Mouse (Mus musculus) heart, embryonic 10.5 days (tissue): ENCODE results near the gene Fgfr3. TPM values are rescaled to one million over a fixed set of nuclear protein-coding genes. Genes with fewer than 3 reads are reported as not detected.

Experiments
- DNase-seq: peaks from one replicate; pipeline ENCODE4 v3.0.0-alpha.2; 2017; ENCODE audit warnings: low spot score
- H3K27ac ChIP-seq: fragments of 300-500 bp; sonication (generic); 2 replicates; pipeline ENCODE4 v1.5.1; 2016; ENCODE audit warnings: mild to moderate bottlenecking
- H3K27me3 ChIP-seq: fragments of 300-500 bp; sonication (generic); 2 replicates; pipeline ENCODE4 v1.6.1; 2016; ENCODE audit warnings: mild to moderate bottlenecking; ENCODE audit not compliant: poor library complexity, insufficient read depth, severe bottlenecking
- H3K36me3 ChIP-seq: fragments of 300-500 bp; sonication (generic); 2 replicates; pipeline ENCODE4 v1.6.1; 2016; ENCODE audit warnings: mild to moderate bottlenecking, moderate library complexity
- H3K4me1 ChIP-seq: fragments of 300-500 bp; sonication (generic); 2 replicates; pipeline ENCODE4 v1.6.1; 2016; ENCODE audit warnings: mild to moderate bottlenecking
- H3K4me3 ChIP-seq: fragments of 300-500 bp; sonication (generic); 2 replicates; pipeline ENCODE4 v1.5.1; 2016; ENCODE audit warnings: mild to moderate bottlenecking, moderate library complexity
- H3K9me3 ChIP-seq: fragments of 300-500 bp; sonication (generic); 2 replicates; pipeline ENCODE4 v1.6.1; 2016; ENCODE audit warnings: mild to moderate bottlenecking, moderate library complexity
- WGBS: fragments of 180-500 bp; shearing (Covaris S2); methylation state at CpG from one replicate; pipeline ENCODE4 v1.1.7; 2016; 5-methylcytosine and 5-hydroxymethylcytosine counted together
- polyA plus RNA-seq: library from polyadenylated mRNA; unstranded; fragments of >200 nt; fragmentation: Nextera tagmentation; extraction: Ambion mirVana; gene quantifications from 2 replicates; pipeline ENCODE4 v1.2.1, GENCODE M21; 2016

The Fgfr3 gene
- 5.8 and 8.6 TPM in 2 replicates for polyA plus RNA-seq

GRCm38 (mm10) chr5:33721541-33722265, at the start of gene Fgfr3:
Gene Fgfr3, plus strand, starts transcription at chr5:33721674.
- Histone ChIP-seq H3K36me3 (no peaks in the 10 kb centered on the region), H3K9me3 (no peaks in the 10 kb centered on the region), H3K4me3 (peak within 1 kb of the TSS; percentile 82), H3K27ac (peak within 1 kb of the TSS; percentile 86), H3K4me1 (peaks cover 54% of the 10 kb centered on the region), H3K27me3 (peaks cover 54% of the 10 kb centered on the region)
- DNase-seq = peak; percentile 88
- under 1% methylated on average over 72 of the region's 73 CpGs for WGBS

- Histone ChIP-seq H3K9me3 (no peaks in the 10 kb centered on the region), H3K27ac (no peak overlapping the region), H3K27me3 (no peaks in the 10 kb centered on the region), H3K4me1 (peaks cover 8% of the 10 kb centered on the region; the same call in 1 of the 2 replicates), H3K36me3 (peaks cover 38% of the 10 kb centered on the region), H3K4me3 (no peak overlapping the region)
- DNase-seq = no peak
- 82% methylated on average over 3 of the region's 3 CpGs for WGBS
Observed at GRCm38 (mm10) chr5:33674439-33674838, 47.0 kb upstream of the Fgfr3 start.

DNA sequence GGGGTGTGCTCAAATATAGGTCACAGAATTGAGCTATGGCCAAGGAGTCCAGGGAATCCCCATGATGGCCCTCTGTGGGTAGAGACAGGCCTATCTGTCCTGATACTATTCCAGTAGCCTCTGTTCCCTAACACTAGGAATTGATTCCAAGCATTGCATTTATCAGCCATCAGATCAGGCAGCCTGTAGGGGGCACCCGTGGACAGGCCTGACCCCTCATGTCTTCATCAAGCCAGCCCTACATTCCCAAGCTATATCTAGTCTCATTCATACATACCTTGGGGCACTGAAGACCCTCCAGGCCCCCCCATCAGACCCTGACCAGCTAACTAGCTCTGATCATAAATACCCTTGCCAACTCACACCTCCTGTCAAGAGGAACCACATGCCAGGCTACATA, 45.5 kb upstream of the Fgfr3 start:
- no peaks in the 10 kb centered on the region for H3K9me3 ChIP-seq
- H3K4me3 ChIP-seq = no peak overlapping the region
- peaks cover 22% of the 10 kb centered on the region for H3K36me3 ChIP-seq
- no peaks in the 10 kb centered on the region for H3K27me3 ChIP-seq
- DNase-seq = no peak
- 0% methylated on average over 1 of the region's 1 CpGs for WGBS
- H3K4me1 ChIP-seq = peaks cover 8% of the 10 kb centered on the region
- no peak overlapping the region for H3K27ac ChIP-seq

GRCm38 (mm10) chr5:33678244-33678643, 43.2 kb upstream of the Fgfr3 start:
- Histone ChIP-seq H3K27ac (no peak overlapping the region), H3K4me1 (peaks cover 17% of the 10 kb centered on the region), H3K9me3 (no peaks in the 10 kb centered on the region), H3K36me3 (peaks cover 1% of the 10 kb centered on the region), H3K27me3 (no peaks in the 10 kb centered on the region), H3K4me3 (no peak overlapping the region)
- 86% methylated on average over 5 of the region's 5 CpGs for WGBS
- no peak for DNase-seq

DNA sequence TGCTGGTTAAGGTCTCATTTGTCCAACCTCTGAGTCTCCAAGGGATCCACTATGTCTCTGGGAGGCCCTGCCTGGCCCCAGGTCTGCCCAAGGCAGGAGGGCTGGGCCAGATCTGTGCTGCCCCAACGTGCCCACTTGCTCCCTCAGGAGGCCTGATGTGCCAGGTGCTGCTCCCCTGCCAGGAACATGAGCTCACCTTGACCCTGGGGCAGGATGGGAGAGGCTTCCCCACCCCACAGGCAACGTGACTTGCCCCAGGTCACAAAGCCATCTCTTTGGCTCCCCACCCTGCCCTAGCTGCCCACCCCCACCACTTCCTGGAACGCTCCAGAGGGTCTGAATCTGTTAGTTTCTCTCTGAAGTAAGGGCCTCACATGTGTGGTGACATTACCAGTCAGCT, 40.4 kb upstream of the Fgfr3 start:
- no peak for DNase-seq
- H3K4me3 ChIP-seq = no peak overlapping the region
- peaks cover 2% of the 10 kb centered on the region; the same call in 1 of the 2 replicates for H3K27me3 ChIP-seq
- H3K4me1 ChIP-seq = peaks cover 14% of the 10 kb centered on the region
- no peaks in the 10 kb centered on the region for H3K9me3 ChIP-seq
- no peaks in the 10 kb centered on the region for H3K36me3 ChIP-seq
- H3K27ac ChIP-seq = no peak overlapping the region; the same call in 1 of the 2 replicates
- 65% methylated on average over 3 of the region's 3 CpGs for WGBS

GRCm38 (mm10) chr5:33681611-33682388, 39.7 kb upstream of the Fgfr3 start:
- DNase-seq = no peak
- Histone ChIP-seq H3K4me3 (no peak overlapping the region), H3K4me1 (peaks cover 19% of the 10 kb centered on the region), H3K27me3 (peaks cover 8% of the 10 kb centered on the region; the same call in 1 of the 2 replicates), H3K27ac (peak overlapping the region; percentile 30), H3K36me3 (no peaks in the 10 kb centered on the region), H3K9me3 (no peaks in the 10 kb centered on the region)
- WGBS = 68% methylated on average over 15 of the region's 15 CpGs

GRCm38 (mm10) chr5:33682963-33683362, 38.5 kb upstream of the Fgfr3 start:
- no peak overlapping the region for H3K4me3 ChIP-seq
- no peak for DNase-seq
- H3K27ac ChIP-seq = no peak overlapping the region
- no peaks in the 10 kb centered on the region for H3K36me3 ChIP-seq
- WGBS = 90% methylated on average over 4 of the region's 4 CpGs
- peaks cover 20% of the 10 kb centered on the region for H3K4me1 ChIP-seq
- peaks cover 14% of the 10 kb centered on the region; the same call in 1 of the 2 replicates for H3K27me3 ChIP-seq
- H3K9me3 ChIP-seq = no peaks in the 10 kb centered on the region

- H3K4me3 ChIP-seq = no peak overlapping the region
- H3K27ac ChIP-seq = 0 out of 2 replicates have a peak overlapping the region, but pooled peaks have one; percentile 16
- peaks cover 31% of the 10 kb centered on the region for H3K4me1 ChIP-seq
- DNase-seq = no peak
- H3K36me3 ChIP-seq = no peaks in the 10 kb centered on the region
- WGBS = 45% methylated on average over 7 of the region's 7 CpGs
- H3K9me3 ChIP-seq = no peaks in the 10 kb centered on the region
- peaks cover 20% of the 10 kb centered on the region; the same call in 1 of the 2 replicates for H3K27me3 ChIP-seq
Observed at GRCm38 (mm10) chr5:33683897-33684652, 37.4 kb upstream of the Fgfr3 start.

DNA sequence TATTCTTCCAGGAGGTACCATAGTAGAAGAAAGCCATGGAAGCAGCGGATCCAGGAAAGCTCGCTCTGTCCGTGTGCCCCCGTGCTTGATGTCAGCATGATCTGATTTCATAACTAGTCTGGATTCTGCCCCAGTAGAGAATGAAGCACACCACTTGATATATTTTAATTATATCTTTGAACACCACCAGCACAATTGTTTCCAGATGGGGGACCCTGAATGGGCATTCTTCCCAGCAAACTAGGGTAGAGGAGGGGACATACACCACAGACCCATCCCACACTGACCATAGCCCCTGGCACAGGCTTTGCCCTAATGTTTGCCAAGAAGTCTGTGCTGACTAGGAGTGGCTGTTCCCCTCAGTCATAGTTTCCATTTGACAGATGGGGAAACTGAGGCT, 36.5 kb upstream of the Fgfr3 start:
- WGBS = 94% methylated on average over 4 of the region's 4 CpGs
- Histone ChIP-seq H3K27ac (no peak overlapping the region), H3K36me3 (no peaks in the 10 kb centered on the region), H3K4me3 (no peak overlapping the region), H3K4me1 (peaks cover 40% of the 10 kb centered on the region), H3K9me3 (no peaks in the 10 kb centered on the region), H3K27me3 (peaks cover 26% of the 10 kb centered on the region; the same call in 1 of the 2 replicates)
- DNase-seq = no peak

DNA sequence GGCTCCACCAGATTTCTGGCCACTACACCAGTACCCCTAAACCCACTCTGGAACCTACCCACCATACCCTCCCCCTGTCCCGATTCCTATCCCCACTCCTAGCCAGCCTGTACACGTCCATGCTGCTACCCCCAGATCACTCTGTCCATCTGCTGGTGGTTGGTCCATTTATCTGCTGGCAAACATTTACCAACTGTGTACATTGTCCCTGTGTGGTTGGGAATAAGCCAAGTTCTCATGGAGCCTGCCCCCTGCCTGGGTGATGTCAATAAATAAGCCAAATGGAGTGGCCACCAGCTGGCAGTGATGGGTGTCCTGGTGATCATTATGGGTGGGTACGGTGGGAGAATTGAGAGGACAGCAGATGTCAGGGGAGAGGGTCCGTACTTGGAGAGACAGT, 34.3 kb upstream of the Fgfr3 start:
- Histone ChIP-seq H3K27ac (no peak overlapping the region), H3K4me1 (peaks cover 41% of the 10 kb centered on the region), H3K36me3 (no peaks in the 10 kb centered on the region), H3K9me3 (no peaks in the 10 kb centered on the region), H3K4me3 (no peak overlapping the region), H3K27me3 (peaks cover 32% of the 10 kb centered on the region; the same call in 1 of the 2 replicates)
- DNase-seq = no peak
- 83% methylated on average over 4 of the region's 4 CpGs for WGBS

DNA sequence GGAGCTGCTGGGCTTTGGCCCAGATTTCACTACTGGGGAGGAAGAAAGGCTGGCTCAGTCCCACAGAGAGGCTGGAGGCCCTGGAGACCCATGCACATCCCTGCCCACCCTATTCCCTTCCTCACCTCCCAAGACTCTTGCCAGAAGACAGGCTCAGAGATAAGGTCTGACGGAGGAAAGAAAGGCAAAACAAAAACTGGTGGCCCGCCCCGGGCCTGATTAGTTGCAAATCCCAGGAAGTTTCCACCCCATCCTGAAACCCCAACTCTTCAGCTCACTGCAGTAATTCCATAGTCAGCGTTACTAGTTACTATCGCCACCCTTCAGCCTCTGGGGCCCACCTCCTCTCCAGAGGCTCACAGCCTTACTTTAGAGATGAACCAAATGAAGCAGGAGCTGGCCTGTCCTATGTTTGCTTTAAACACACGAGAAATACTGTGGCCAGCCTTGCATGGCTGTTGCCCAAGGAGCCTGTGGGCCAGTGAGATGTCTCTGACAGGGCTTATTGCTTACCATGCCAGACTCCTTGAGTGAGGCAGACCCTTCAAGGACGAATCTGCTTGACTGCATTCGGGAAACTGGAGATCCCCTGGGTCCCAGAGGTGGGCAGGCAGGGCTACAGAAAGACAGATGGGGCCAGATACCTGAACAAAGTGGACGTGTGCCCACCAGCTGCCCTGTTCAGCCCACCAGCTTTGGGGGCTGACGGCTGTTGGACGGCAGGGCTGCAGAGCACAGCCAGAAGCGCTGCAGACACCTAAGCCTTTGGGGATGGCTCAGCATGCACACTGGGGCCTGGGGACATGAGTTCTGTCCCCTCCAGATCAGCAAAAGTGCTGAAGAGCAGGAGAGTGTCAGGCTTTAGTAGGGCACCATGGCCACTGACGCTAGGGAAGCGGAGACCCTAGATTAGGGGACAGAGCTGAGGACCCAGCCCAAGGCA, 32.9 kb upstream of the Fgfr3 start:
- H3K4me1 ChIP-seq = peaks cover 52% of the 10 kb centered on the region
- DNase-seq = no peak

More for the DNA sequence above, 32.9 kb upstream of the Fgfr3 start:
- WGBS = 47% methylated on average over 14 of the region's 14 CpGs
- H3K27ac ChIP-seq = peak overlapping the region; percentile 75
- no peaks in the 10 kb centered on the region for H3K36me3 ChIP-seq
- no peaks in the 10 kb centered on the region for H3K9me3 ChIP-seq
- H3K4me3 ChIP-seq = no peak overlapping the region
- H3K27me3 ChIP-seq = peaks cover 42% of the 10 kb centered on the region; the same call in 1 of the 2 replicates
